Mouse (Mus musculus) heart, embryonic 16.5 days (tissue): ENCODE results near the gene Sytl1. TPM values are rescaled to one million over a fixed set of nuclear protein-coding genes. Genes with fewer than 3 reads are reported as not detected.

ENCODE experiments used
- ATAC-seq: fragments of 200-750 bp; cut with Nextera tagmentation; replicated peaks from 2 replicates; pipeline ENCODE4 v1.8.0; 2017; ENCODE audit warnings: moderate number of reproducible peaks; ENCODE audit not compliant: insufficient read depth, low FRiP score; ENCODE audit errors: extremely low read depth
- H3K27ac ChIP-seq: fragments of 300-500 bp; sonication (generic); 2 replicates; pipeline ENCODE4 v1.5.1; 2014; ENCODE audit warnings: mild to moderate bottlenecking, low read length, control low read depth, moderate library complexity
- H3K27me3 ChIP-seq: fragments of 300-500 bp; sonication (generic); 2 replicates; pipeline ENCODE4 v1.6.1; 2014; ENCODE audit warnings: low read length, mixed read lengths; ENCODE audit not compliant: control insufficient read depth, insufficient read depth
- H3K36me3 ChIP-seq: fragments of 300-500 bp; sonication (generic); 2 replicates; pipeline ENCODE4 v1.6.1; 2014; ENCODE audit not compliant: control insufficient read depth, insufficient read depth
- H3K4me1 ChIP-seq: fragments of 300-500 bp; sonication (generic); 2 replicates; pipeline ENCODE4 v1.6.1; 2014; ENCODE audit warnings: low read length, mixed read lengths; ENCODE audit not compliant: control insufficient read depth, insufficient read depth
- H3K4me2 ChIP-seq: fragments of 300-500 bp; sonication (generic); 2 replicates; pipeline ENCODE4 v1.6.1; 2014; ENCODE audit warnings: low read depth, mild to moderate bottlenecking, control low read depth, low read length
- H3K4me3 ChIP-seq: fragments of 300-500 bp; sonication (generic); 2 replicates; pipeline ENCODE4 v1.5.1; 2014; ENCODE audit warnings: mild to moderate bottlenecking, control low read depth, low read length
- H3K9ac ChIP-seq: fragments of 300-500 bp; sonication (generic); 2 replicates; pipeline ENCODE4 v1.6.1; 2014; ENCODE audit warnings: low read length, control low read depth
- H3K9me3 ChIP-seq: fragments of 300-500 bp; sonication (generic); replicated peaks from 2 replicates; pipeline ENCODE4 v1.6.1; 2016; ENCODE audit warnings: low read length; ENCODE audit not compliant: control insufficient read depth
- WGBS: fragments of 180-500 bp; shearing (Covaris S2); extraction: QIAGEN DNeasy Blood & Tissue Kit; methylation state at CpG from one replicate; pipeline ENCODE4 v1.1.7; 2014; 5-methylcytosine and 5-hydroxymethylcytosine counted together
- polyA plus RNA-seq: library from polyadenylated mRNA; unstranded; fragments of >200 nt; fragmentation: Nextera tagmentation; extraction: Ambion mirVana; gene quantifications from 2 replicates; pipeline ENCODE4 v1.2.1, GENCODE M21; 2015

Gene Sytl1
- polyA plus RNA-seq, 1 experiment from 2014 or later, result 7.6 TPM

DNA sequence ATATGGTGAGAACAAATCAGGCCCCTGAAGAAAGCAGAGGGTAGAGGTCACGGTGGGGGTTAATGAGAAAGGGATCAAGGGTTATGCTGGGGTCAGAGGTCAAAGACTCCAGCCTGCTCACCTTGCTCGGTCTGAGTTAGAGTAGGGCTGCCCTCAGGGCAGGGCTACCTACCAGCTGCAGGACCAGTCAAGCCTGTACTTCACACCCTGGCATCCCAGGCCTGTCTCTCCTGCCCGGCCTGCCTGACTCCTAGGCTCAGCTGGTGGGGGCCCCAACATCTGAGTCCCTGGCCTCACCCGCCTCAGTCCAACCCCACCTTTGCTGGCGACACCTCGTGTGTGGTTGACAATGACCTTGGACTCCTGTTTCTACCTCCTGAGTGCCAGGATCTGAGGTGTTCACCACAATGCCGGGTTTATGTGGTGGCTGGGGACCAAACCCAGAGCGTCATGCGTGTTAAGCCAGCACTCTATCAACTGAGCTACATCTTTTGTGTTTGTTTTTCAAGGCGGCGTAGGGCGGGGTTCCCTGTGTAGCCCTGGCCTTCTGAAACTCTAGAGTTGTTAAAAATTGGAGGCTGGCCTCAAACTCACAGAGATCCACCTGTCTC, 5.0 kb downstream of the Sytl1 start:
- Histone ChIP-seq H3K9ac (no peak overlapping the region), H3K4me3 (no peak overlapping the region), H3K4me2 (no peak overlapping the region), H3K27me3 (peaks cover 14% of the 10 kb centered on the region), H3K4me1 (no peaks in the 10 kb centered on the region), H3K27ac (no peak overlapping the region), H3K9me3 (no peaks in the 10 kb centered on the region), H3K36me3 (no peaks in the 10 kb centered on the region)
- 78% methylated on average over 12 of the region's 12 CpGs for WGBS
- ATAC-seq, result no peak

DNA sequence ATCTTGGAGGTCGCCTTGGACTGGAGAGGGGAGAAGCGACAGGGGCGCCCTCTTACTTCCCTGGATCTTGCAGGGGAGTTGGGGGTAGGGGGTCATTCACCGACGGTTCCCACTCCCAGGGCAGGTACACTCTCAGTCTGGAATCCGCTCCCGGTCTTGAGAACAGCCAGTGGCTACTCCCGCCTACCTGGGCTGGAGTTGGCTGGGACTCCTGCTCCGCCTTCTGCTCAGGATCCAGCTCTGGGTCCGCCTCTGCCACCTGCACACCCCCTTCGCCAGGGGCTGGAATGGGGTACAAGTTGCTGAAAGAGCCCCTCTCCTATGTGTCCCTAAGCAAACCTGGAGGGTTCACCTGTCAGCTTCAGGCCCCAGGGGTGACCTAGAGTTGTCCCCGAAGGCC, 5.7 kb downstream of the Sytl1 start:
- Histone ChIP-seq H3K4me2 (peak overlapping the region; percentile 13; the same call in 1 of the 2 replicates), H3K36me3 (no peaks in the 10 kb centered on the region), H3K4me3 (no peak overlapping the region), H3K4me1 (no peaks in the 10 kb centered on the region), H3K9ac (no peak overlapping the region), H3K27ac (no peak overlapping the region), H3K9me3 (no peaks in the 10 kb centered on the region), H3K27me3 (peaks cover 16% of the 10 kb centered on the region)
- WGBS, result 42% methylated on average over 11 of the region's 12 CpGs
- ATAC-seq, result peak; percentile 34; the same call in 1 of the 2 replicates

DNA sequence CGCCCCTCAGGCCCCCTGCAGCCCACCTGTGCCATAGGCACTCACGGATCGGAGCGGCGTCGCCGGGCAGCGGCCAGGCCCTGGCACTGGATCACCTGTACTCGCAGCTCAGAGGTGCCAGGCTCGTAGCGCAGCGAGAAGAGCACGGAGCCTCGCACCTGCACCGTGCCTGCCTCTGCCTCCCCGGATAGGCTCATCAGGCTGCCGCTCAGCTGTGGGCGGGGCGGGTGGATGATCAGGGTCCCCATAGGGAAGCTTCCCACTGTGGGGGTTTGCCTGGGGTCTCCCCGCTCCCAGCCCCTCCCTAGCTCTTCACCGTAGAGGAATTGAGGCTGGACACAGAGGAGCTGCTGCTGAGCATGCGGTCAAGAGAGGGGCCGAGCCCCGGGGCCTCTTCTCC, 6.1 kb downstream of the Sytl1 start:
- H3K9me3 ChIP-seq, result no peaks in the 10 kb centered on the region
- no peak for ATAC-seq
- H3K27ac ChIP-seq, result no peak overlapping the region
- no peaks in the 10 kb centered on the region for H3K36me3 ChIP-seq
- WGBS, result 28% methylated on average over 24 of the region's 24 CpGs
- no peaks in the 10 kb centered on the region for H3K4me1 ChIP-seq
- H3K9ac ChIP-seq, result no peak overlapping the region
- H3K4me3 ChIP-seq, result no peak overlapping the region
- peak overlapping the region; percentile 13; the same call in 1 of the 2 replicates for H3K4me2 ChIP-seq
- H3K27me3 ChIP-seq, result peaks cover 20% of the 10 kb centered on the region

DNA sequence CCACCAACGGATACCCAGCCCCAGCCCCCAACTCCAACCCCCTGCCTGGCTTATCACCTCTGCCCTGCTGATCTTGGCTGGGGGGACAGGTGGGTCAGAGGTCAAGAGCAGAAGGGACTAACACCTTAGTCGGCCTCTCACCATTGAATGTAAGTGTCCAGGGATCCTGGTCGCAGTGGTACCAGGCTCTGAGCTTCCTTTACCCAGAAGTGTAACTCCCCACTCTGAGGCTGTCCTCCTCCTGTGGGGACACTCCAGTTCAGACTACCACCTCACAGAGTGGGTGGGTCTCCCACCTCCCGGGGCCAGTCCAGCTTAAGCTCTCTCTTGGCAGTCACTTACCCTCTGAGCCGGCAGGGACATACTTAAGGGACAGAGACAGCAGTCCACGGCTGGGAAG, 7.5 kb downstream of the Sytl1 start:
- Histone ChIP-seq H3K36me3 (no peaks in the 10 kb centered on the region), H3K9me3 (no peaks in the 10 kb centered on the region), H3K4me2 (no peak overlapping the region), H3K9ac (no peak overlapping the region), H3K4me1 (peaks cover 9% of the 10 kb centered on the region), H3K4me3 (no peak overlapping the region), H3K27ac (no peak overlapping the region), H3K27me3 (peaks cover 34% of the 10 kb centered on the region)
- WGBS, result 50% methylated on average over 6 of the region's 6 CpGs
- ATAC-seq, result no peak

DNA sequence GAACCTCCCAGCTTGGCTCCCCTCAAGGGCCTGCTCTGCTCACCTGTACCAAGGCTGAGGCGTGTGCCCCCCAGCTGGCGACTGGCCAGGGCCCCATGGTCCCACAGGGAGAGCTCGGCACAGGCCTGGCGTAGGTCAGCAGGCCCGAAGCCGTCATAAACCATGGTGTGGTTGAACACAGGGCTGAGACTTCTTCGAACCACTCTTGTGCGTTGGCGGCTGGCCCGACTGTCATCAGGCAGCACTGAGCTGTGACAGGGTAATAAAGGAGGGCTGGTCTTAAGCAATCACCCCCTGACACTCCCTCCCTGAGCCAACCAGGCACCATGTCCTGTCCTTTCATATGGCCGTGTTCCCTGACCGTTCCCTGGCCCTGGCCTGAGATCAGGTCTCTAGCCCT, 9.5 kb downstream of the Sytl1 start:
- no peak for ATAC-seq
- 68% methylated on average over 12 of the region's 12 CpGs for WGBS
- no peak overlapping the region for H3K4me3 ChIP-seq
- H3K36me3 ChIP-seq, result no peaks in the 10 kb centered on the region
- H3K27ac ChIP-seq, result no peak overlapping the region
- no peaks in the 10 kb centered on the region for H3K9me3 ChIP-seq
- peaks cover 47% of the 10 kb centered on the region for H3K27me3 ChIP-seq
- no peak overlapping the region for H3K9ac ChIP-seq
- H3K4me2 ChIP-seq, result no peak overlapping the region
- H3K4me1 ChIP-seq, result peaks cover 9% of the 10 kb centered on the region

DNA sequence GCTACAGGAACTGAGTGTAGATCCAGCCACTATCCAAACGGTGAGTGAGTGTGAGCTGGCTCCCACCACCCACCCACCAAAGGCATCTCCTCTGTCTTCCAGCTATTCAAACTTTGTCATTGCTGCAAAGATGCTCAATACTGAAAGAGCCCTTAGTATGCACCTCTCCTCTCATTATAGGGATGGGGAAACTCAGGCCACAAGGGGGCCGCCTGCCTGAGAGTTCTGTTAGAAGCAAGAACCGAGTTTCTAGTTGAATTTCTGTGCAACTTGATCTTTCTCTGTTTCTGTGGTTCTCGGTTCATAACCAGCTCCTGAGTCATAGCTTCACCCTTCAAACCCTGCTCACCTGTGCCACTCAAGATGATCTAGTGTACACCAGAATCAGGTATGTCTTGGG, 10.8 kb downstream of the Sytl1 start:
- H3K4me2 ChIP-seq, result no peak overlapping the region
- H3K27ac ChIP-seq, result no peak overlapping the region
- H3K4me3 ChIP-seq, result no peak overlapping the region
- WGBS, result 51% methylated on average over 4 of the region's 4 CpGs
- no peak for ATAC-seq
- H3K9ac ChIP-seq, result no peak overlapping the region
- H3K4me1 ChIP-seq, result peaks cover 9% of the 10 kb centered on the region
- H3K27me3 ChIP-seq, result peaks cover 50% of the 10 kb centered on the region
- H3K9me3 ChIP-seq, result no peaks in the 10 kb centered on the region
- H3K36me3 ChIP-seq, result no peaks in the 10 kb centered on the region

DNA sequence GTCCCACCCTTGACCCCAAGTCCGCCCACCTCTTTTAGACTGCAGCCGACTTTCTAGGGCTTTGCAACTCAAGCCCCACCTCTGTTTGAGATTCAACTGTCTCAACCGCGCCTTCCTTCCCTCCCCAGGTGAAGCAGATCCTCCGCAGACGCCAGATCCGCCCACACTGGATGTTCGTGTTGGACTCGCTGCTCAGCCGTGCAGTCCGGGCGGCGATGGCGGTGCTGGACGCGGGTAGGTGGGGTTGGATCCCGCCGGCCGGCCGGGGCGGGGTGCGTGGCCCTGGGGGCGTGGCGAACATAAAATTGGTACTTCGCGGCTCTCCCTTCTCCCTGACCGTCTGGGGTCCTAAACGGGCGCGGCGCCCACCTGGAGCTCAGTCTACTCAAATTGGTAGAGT, 11.7 kb downstream of the Sytl1 start:
- Histone ChIP-seq H3K27ac (no peak overlapping the region), H3K9ac (peak overlapping the region; percentile 61), H3K9me3 (no peaks in the 10 kb centered on the region), H3K4me1 (peaks cover 9% of the 10 kb centered on the region), H3K36me3 (no peaks in the 10 kb centered on the region), H3K27me3 (peaks cover 49% of the 10 kb centered on the region), H3K4me2 (peak overlapping the region; percentile 73), H3K4me3 (peak overlapping the region; percentile 49)
- ATAC-seq, result no peak
- 4% methylated on average over 30 of the region's 31 CpGs for WGBS

DNA sequence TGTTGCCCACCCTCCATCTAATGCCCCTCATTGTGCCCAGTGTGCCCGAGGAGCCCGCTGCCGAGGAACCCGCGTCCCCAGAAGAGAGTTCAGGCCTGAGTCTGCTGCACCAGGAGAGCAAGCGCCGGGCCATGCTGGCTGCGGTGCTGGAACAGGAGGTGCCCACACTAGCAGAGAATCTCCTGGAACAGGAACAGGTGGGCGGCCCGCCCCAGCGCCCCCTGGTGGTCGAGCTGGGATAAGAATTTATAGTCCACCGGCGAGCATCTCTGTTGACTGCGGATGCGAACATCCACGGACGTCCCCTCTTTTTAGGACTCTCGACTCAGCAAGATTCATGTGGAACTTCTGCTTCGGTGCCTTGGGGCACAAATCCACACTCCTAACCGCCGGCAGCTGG, 12.3 kb downstream of the Sytl1 start:
- Histone ChIP-seq H3K36me3 (no peaks in the 10 kb centered on the region), H3K9ac (peak overlapping the region; percentile 42; the same call in 1 of the 2 replicates), H3K27me3 (peaks cover 49% of the 10 kb centered on the region), H3K9me3 (no peaks in the 10 kb centered on the region), H3K4me1 (peaks cover 9% of the 10 kb centered on the region), H3K27ac (no peak overlapping the region), H3K4me2 (peak overlapping the region; percentile 73), H3K4me3 (peak overlapping the region; percentile 49)
- 5% methylated on average over 22 of the region's 22 CpGs for WGBS
- ATAC-seq, result no peak

DNA sequence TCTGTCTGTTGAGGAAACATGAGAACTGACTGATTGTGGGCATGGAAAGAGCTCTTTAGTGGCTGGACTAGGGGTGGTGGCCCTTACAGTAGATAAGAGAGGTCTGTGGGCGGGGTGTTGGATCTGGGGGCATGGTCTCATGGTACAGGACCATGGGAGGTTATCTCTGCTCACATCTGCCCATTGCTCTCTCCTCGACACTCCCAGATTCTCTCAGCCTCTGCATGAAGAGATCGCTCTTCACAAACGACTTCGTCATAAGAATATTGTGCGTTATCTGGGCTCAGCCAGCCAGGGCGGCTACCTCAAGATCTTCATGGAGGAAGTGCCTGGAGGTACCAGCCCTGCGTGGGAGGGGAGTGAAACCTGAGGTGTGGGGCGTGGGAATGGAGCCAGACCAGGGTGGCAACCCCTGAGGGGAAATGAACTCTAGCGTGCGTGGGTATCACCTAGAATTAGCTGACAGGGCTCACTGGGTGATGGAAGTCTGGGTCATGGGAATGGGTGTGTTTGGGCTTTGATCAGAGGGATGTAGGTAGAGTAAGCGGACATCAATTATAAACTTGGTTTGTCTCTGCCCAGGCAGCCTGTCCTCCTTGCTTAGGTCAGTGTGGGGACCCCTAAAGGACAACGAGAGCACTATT, 15.0 kb downstream of the Sytl1 start:
- Histone ChIP-seq H3K9ac (no peak overlapping the region), H3K27me3 (peaks cover 50% of the 10 kb centered on the region), H3K27ac (no peak overlapping the region), H3K4me2 (no peak overlapping the region), H3K9me3 (no peaks in the 10 kb centered on the region), H3K4me1 (peaks cover 12% of the 10 kb centered on the region), H3K4me3 (no peak overlapping the region), H3K36me3 (no peaks in the 10 kb centered on the region)
- 53% methylated on average over 13 of the region's 13 CpGs for WGBS
- ATAC-seq, result no peak
